Mouse (Mus musculus): ENCODE data around the gene Krtap19-9b.

Gene Krtap19-9b

GRCm38 (mm10) chr16:88932165-88932564 lies at the start of gene Krtap19-9b:
TSS of gene Krtap19-9b (minus strand) at chr16:88932265.
- H3K36me3 ChIP-seq (ENCODE audit: control insufficient read depth, insufficient read depth, low read length, poor library complexity, severe bottlenecking), result no peaks in the 10 kb centered on the region
- no peaks in the 10 kb centered on the region for H3K27me3 ChIP-seq (ENCODE audit: control insufficient read depth, insufficient read depth, low read length, poor library complexity, severe bottlenecking)
- no peak for DNase-seq (ENCODE audit: low read depth, low spot score)

- no peak for DNase-seq (ENCODE audit: low read depth, low spot score)
- H3K36me3 ChIP-seq (ENCODE audit: control insufficient read depth, insufficient read depth, low read length, poor library complexity, severe bottlenecking), result no peaks in the 10 kb centered on the region
- H3K27me3 ChIP-seq (ENCODE audit: control insufficient read depth, insufficient read depth, low read length, poor library complexity, severe bottlenecking), result no peaks in the 10 kb centered on the region
Observed at GRCm38 (mm10) chr16:88962773-88963172, 30.7 kb upstream of the Krtap19-9b start, which contains the start of gene Krtap16-3. TSS of gene Krtap16-3 (minus strand) at chr16:88962873.

- no peak for DNase-seq (ENCODE audit: low read depth, low spot score)
- Histone ChIP-seq H3K27me3 (ENCODE audit: control insufficient read depth, insufficient read depth, low read length, poor library complexity, severe bottlenecking) (no peaks in the 10 kb centered on the region), H3K36me3 (ENCODE audit: control insufficient read depth, insufficient read depth, low read length, poor library complexity, severe bottlenecking) (no peaks in the 10 kb centered on the region)
Observed at GRCm38 (mm10) chr16:88941106-88941505, 9.0 kb upstream of the Krtap19-9b start.

GRCm38 (mm10) chr16:88938252-88938651 lies 6.2 kb upstream of the Krtap19-9b start:
- H3K36me3 ChIP-seq (ENCODE audit: control insufficient read depth, insufficient read depth, low read length, poor library complexity, severe bottlenecking), result no peaks in the 10 kb centered on the region
- H3K27me3 ChIP-seq (ENCODE audit: control insufficient read depth, insufficient read depth, low read length, poor library complexity, severe bottlenecking), result no peaks in the 10 kb centered on the region
- peak; percentile 1 for DNase-seq (ENCODE audit: low read depth, low spot score)

- no peak for DNase-seq (ENCODE audit: low read depth, low spot score)
- Histone ChIP-seq H3K36me3 (ENCODE audit: control insufficient read depth, insufficient read depth, low read length, poor library complexity, severe bottlenecking) (no peaks in the 10 kb centered on the region), H3K27me3 (ENCODE audit: control insufficient read depth, insufficient read depth, low read length, poor library complexity, severe bottlenecking) (no peaks in the 10 kb centered on the region)
Observed at GRCm38 (mm10) chr16:88896357-88896756, 35.7 kb downstream of the Krtap19-9b start, which contains the start of gene Krtap19-5. TSS of gene Krtap19-5 (minus strand) at chr16:88896457.

GRCm38 (mm10) chr16:88886870-88887269 lies 45.2 kb downstream of the Krtap19-9b start:
- no peak for DNase-seq (ENCODE audit: low read depth, low spot score)
- Histone ChIP-seq H3K27me3 (ENCODE audit: control insufficient read depth, insufficient read depth, low read length, poor library complexity, severe bottlenecking) (no peaks in the 10 kb centered on the region), H3K36me3 (ENCODE audit: control insufficient read depth, insufficient read depth, low read length, poor library complexity, severe bottlenecking) (no peaks in the 10 kb centered on the region)

- no peak for DNase-seq (ENCODE audit: low read depth, low spot score)
- Histone ChIP-seq H3K27me3 (ENCODE audit: control insufficient read depth, insufficient read depth, low read length, poor library complexity, severe bottlenecking) (no peaks in the 10 kb centered on the region), H3K36me3 (ENCODE audit: control insufficient read depth, insufficient read depth, low read length, poor library complexity, severe bottlenecking) (no peaks in the 10 kb centered on the region)
Observed at GRCm38 (mm10) chr16:88884989-88885388, 47.1 kb downstream of the Krtap19-9b start, which contains the start of gene Krtap19-4. TSS of gene Krtap19-4 (minus strand) at chr16:88885089.
